Mouse (Mus musculus) left cerebral cortex, adult 18-20 months (tissue): ENCODE results near the gene Snip1. TPM values are rescaled to one million over a fixed set of nuclear protein-coding genes. Genes with fewer than 3 reads are reported as not detected.

Experiments used
- DNase-seq, 2 experiments: peaks; one replicate each; pipeline ENCODE4 v3.0.0; 2021 to 2022; ENCODE audit warnings: low spot score in 2 of 2, mixed read lengths in 1 of 2
- total RNA-seq, 2 experiments: library from RNA; stranded (reverse); gene quantifications; 2 replicates each; pipeline ENCODE4 v1.2.3; 2021

Gene Snip1
- total RNA-seq, 2 experiments from 2014 or later, result 15.1 to 16.0 TPM

- DNase-seq, result no peak
These were observed 30.9 kb downstream of the Snip1 start for GRCm38 (mm10) chr4:125097412-125097811.

- peak; percentile 84 to 90 for DNase-seq
These were observed 33.0 kb downstream of the Snip1 start for GRCm38 (mm10) chr4:125099458-125099857.

GRCm38 (mm10) chr4:125101334-125101733 lies 34.9 kb downstream of the Snip1 start:
- no peak for DNase-seq

- DNase-seq, result no peak
These were observed 38.9 kb downstream of the Snip1 start for GRCm38 (mm10) chr4:125105354-125105753.

- DNase-seq, result peak; percentile 91 to 93
These were observed 48.2 kb downstream of the Snip1 start for GRCm38 (mm10) chr4:125114638-125115037.

- DNase-seq, result no peak
These were observed 48.6 kb downstream of the Snip1 start for GRCm38 (mm10) chr4:125115081-125115480.

- peak in 1 of 2 experiments; percentile 49 for DNase-seq
These were observed 49.2 kb downstream of the Snip1 start for GRCm38 (mm10) chr4:125115710-125116089.

GRCm38 (mm10) chr4:125116090-125116861 lies 49.8 kb downstream of the Snip1 start:
- DNase-seq, result peak; percentile 42 to 57

- no peak for DNase-seq
These were observed 50.5 kb downstream of the Snip1 start for GRCm38 (mm10) chr4:125116929-125117328.

- no peak for DNase-seq
These were observed 51.4 kb downstream of the Snip1 start for GRCm38 (mm10) chr4:125117902-125118320.

GRCm38 (mm10) chr4:125119070-125119469 lies 52.6 kb downstream of the Snip1 start:
- DNase-seq, result no peak

GRCm38 (mm10) chr4:125119721-125120120 lies 53.2 kb downstream of the Snip1 start:
- no peak for DNase-seq

- no peak for DNase-seq
These were observed 56.2 kb downstream of the Snip1 start for GRCm38 (mm10) chr4:125122431-125123278.

GRCm38 (mm10) chr4:125123279-125123671 lies 56.8 kb downstream of the Snip1 start:
- DNase-seq, result no peak

Other genes starting within 250 kb of the Snip1 start
- gene Yrdc, start 216.0 kb upstream of the Snip1 start, total RNA-seq, result 10 to 100 TPM; 38.3 to 39.3 TPM
- 10 to 100 TPM; 73.1 to 75.8 TPM for gene 1110065P20Rik, start 215.5 kb upstream of the Snip1 start, total RNA-seq
- 10 to 100 TPM; 53.8 to 55.5 TPM for gene Maneal, start 204.5 kb upstream of the Snip1 start, total RNA-seq
- gene Epha10, start 185.8 kb upstream of the Snip1 start, total RNA-seq, result 10 to 100 TPM; 44.4 to 46.0 TPM
- gene 9930104L06Rik, start 129.6 kb upstream of the Snip1 start, total RNA-seq, result 10 to 100 TPM; 17.5 to 19.3 TPM
- 1 to 10 TPM in 1 of 2 experiments, under 1 TPM in 1; 0.96 to 1.8 TPM for gene Cdca8, start 127.4 kb upstream of the Snip1 start, total RNA-seq
- gene Rspo1, start 80.2 kb upstream of the Snip1 start, total RNA-seq, result 10 to 100 TPM; 18.9 to 24.4 TPM
- gene Gnl2, start 50.1 kb upstream of the Snip1 start, total RNA-seq, result 10 to 100 TPM; 54.9 to 60.0 TPM
- under 1 TPM; 0.16 to 0.77 TPM for gene Dnali1, start 969 bp upstream of the Snip1 start, total RNA-seq
- gene Meaf6, start 18.5 kb downstream of the Snip1 start, total RNA-seq, result 100 to 1,000 TPM; 129 to 139 TPM
- gene Zc3h12a, start 61.2 kb downstream of the Snip1 start, total RNA-seq, result 1 to 10 TPM in 1 of 2 experiments, under 1 TPM in 1; 0.56 to 1.1 TPM